Mouse (Mus musculus): ENCODE results near the gene Appl1. TPM values are rescaled to one million over a fixed set of nuclear protein-coding genes. Genes with fewer than 3 reads are reported as not detected.
A peak's percentile ranks its signal among the peaks of the same experiment; 100 is the strongest.

The Appl1 gene
- polyA plus RNA-seq, 1 experiment from 2014 or later = 27.8 TPM

GRCm38 (mm10) chr14:27004906-27005305 lies 33.9 kb upstream of the Appl1 start:
- no peaks in the 10 kb centered on the region for H3K36me3 ChIP-seq (ENCODE audit: insufficient read depth, low read length)
- peak; percentile 29 for DNase-seq (ENCODE audit: low spot score)
- H3K27me3 ChIP-seq (replicated peaks; ENCODE audit: insufficient read depth, low read length) = no peaks in the 10 kb centered on the region; the same call in 1 of the 2 replicates
- H3K4me2 ChIP-seq (replicated peaks; ENCODE audit: low read depth, low read length) = no peak overlapping the region
- ATAC-seq = no peak
- H3K9ac ChIP-seq (replicated peaks; ENCODE audit: low read depth) = no peak overlapping the region
- H3K4me1 ChIP-seq (ENCODE audit: insufficient read depth, low read depth, low read length) = no peaks in the 10 kb centered on the region
- no peak overlapping the region for H3K27ac ChIP-seq (ENCODE audit: low read length)
- 54% methylated on average over 7 of the region's 7 CpGs for WGBS
- H3K9me3 ChIP-seq (ENCODE audit: low read length) = no peaks in the 10 kb centered on the region
- TF ChIP-seq CTCF (IDR thresholded peaks at IDR 0.05) = no peak
- TF ChIP-seq EP300 (IDR thresholded peaks at IDR 0.05) = no peak
- no peak overlapping the region for H3K4me3 ChIP-seq (ENCODE audit: low read depth, low read length)

- Histone ChIP-seq H3K4me3 (ENCODE audit: low read depth, low read length) (no peak overlapping the region), H3K9me3 (ENCODE audit: low read length) (no peaks in the 10 kb centered on the region), H3K27ac (ENCODE audit: low read length) (no peak overlapping the region), H3K36me3 (ENCODE audit: insufficient read depth, low read length) (no peaks in the 10 kb centered on the region), H3K4me1 (ENCODE audit: insufficient read depth, low read depth, low read length) (no peaks in the 10 kb centered on the region), H3K4me2 (replicated peaks; ENCODE audit: low read depth, low read length) (no peak overlapping the region), H3K27me3 (replicated peaks; ENCODE audit: insufficient read depth, low read length) (no peaks in the 10 kb centered on the region), H3K9ac (replicated peaks; ENCODE audit: low read depth) (no peak overlapping the region)
- ATAC-seq (no peak), DNase-seq (ENCODE audit: low spot score) (no peak)
- no peak for TF ChIP-seq EP300 (IDR thresholded peaks at IDR 0.05)
- 8% methylated on average over 11 of the region's 11 CpGs for WGBS
Measured at GRCm38 (mm10) chr14:27000386-27000785, 29.4 kb upstream of the Appl1 start.

GRCm38 (mm10) chr14:26996257-26996656 lies 25.2 kb upstream of the Appl1 start:
- no peak overlapping the region for H3K4me3 ChIP-seq (ENCODE audit: low read depth, low read length)
- H3K27me3 ChIP-seq (replicated peaks; ENCODE audit: insufficient read depth, low read length) = no peaks in the 10 kb centered on the region
- H3K9me3 ChIP-seq (ENCODE audit: low read length) = no peaks in the 10 kb centered on the region
- no peaks in the 10 kb centered on the region for H3K4me1 ChIP-seq (ENCODE audit: insufficient read depth, low read depth, low read length)
- H3K9ac ChIP-seq (replicated peaks; ENCODE audit: low read depth) = no peak overlapping the region
- H3K27ac ChIP-seq (ENCODE audit: low read length) = no peak overlapping the region
- no peaks in the 10 kb centered on the region for H3K36me3 ChIP-seq (ENCODE audit: insufficient read depth, low read length)
- no peak for TF ChIP-seq CTCF (IDR thresholded peaks at IDR 0.05)
- TF ChIP-seq EP300 (IDR thresholded peaks at IDR 0.05) = no peak
- ATAC-seq = no peak
- H3K4me2 ChIP-seq (replicated peaks; ENCODE audit: low read depth, low read length) = no peak overlapping the region
- no peak for DNase-seq (ENCODE audit: low spot score)

GRCm38 (mm10) chr14:26994211-26994741 lies 23.2 kb upstream of the Appl1 start, which contains the start of gene Hesx1:
Gene Hesx1, plus strand, starts transcription at chr14:26994416.
- no peaks in the 10 kb centered on the region for H3K36me3 ChIP-seq (ENCODE audit: insufficient read depth, low read length)
- no peak within 1 kb of the TSS for H3K27ac ChIP-seq (ENCODE audit: low read length)
- peak; percentile 50 for DNase-seq (ENCODE audit: low spot score)
- peak within 1 kb of the TSS; percentile 25; the same call in 1 of the 2 replicates for H3K4me3 ChIP-seq (ENCODE audit: low read depth, low read length)
- WGBS = 10% methylated on average over 16 of the region's 16 CpGs
- H3K9me3 ChIP-seq (ENCODE audit: low read length) = no peaks in the 10 kb centered on the region
- peak; percentile 57 for ATAC-seq
- no peaks in the 10 kb centered on the region for H3K27me3 ChIP-seq (replicated peaks; ENCODE audit: insufficient read depth, low read length)
- TF ChIP-seq EP300 (IDR thresholded peaks at IDR 0.05) (no peak), CTCF (IDR thresholded peaks at IDR 0.05) (peak; percentile 29)
- peak within 1 kb of the TSS; percentile 48 for H3K4me2 ChIP-seq (replicated peaks; ENCODE audit: low read depth, low read length)
- H3K4me1 ChIP-seq (ENCODE audit: insufficient read depth, low read depth, low read length) = no peaks in the 10 kb centered on the region
- no peak within 1 kb of the TSS for H3K9ac ChIP-seq (replicated peaks; ENCODE audit: low read depth)

- H3K36me3 ChIP-seq (ENCODE audit: insufficient read depth, low read length) = no peaks in the 10 kb centered on the region
- H3K27me3 ChIP-seq (replicated peaks; ENCODE audit: insufficient read depth, low read length) = no peaks in the 10 kb centered on the region
- H3K4me3 ChIP-seq (ENCODE audit: low read depth, low read length) = no peak overlapping the region
- H3K9me3 ChIP-seq (ENCODE audit: low read length) = no peaks in the 10 kb centered on the region
- H3K9ac ChIP-seq (replicated peaks; ENCODE audit: low read depth) = no peak overlapping the region
- no peak overlapping the region for H3K4me2 ChIP-seq (replicated peaks; ENCODE audit: low read depth, low read length)
- no peak overlapping the region for H3K27ac ChIP-seq (ENCODE audit: low read length)
- 36% methylated on average over 3 of the region's 3 CpGs for WGBS
- TF ChIP-seq CTCF (IDR thresholded peaks at IDR 0.05) (no peak), EP300 (IDR thresholded peaks at IDR 0.05) (no peak)
- ATAC-seq (no peak), DNase-seq (ENCODE audit: low spot score) (no peak)
- no peaks in the 10 kb centered on the region for H3K4me1 ChIP-seq (ENCODE audit: insufficient read depth, low read depth, low read length)
Measured at GRCm38 (mm10) chr14:26993427-26993826, 22.4 kb upstream of the Appl1 start.

GRCm38 (mm10) chr14:26991622-26992021 lies 20.6 kb upstream of the Appl1 start:
- WGBS = 77% methylated on average over 18 of the region's 18 CpGs
- H3K4me1 ChIP-seq (ENCODE audit: insufficient read depth, low read depth, low read length) = no peaks in the 10 kb centered on the region
- H3K9ac ChIP-seq (replicated peaks; ENCODE audit: low read depth) = no peak overlapping the region
- no peak for TF ChIP-seq CTCF (IDR thresholded peaks at IDR 0.05)
- no peak for TF ChIP-seq EP300 (IDR thresholded peaks at IDR 0.05)
- H3K4me3 ChIP-seq (ENCODE audit: low read depth, low read length) = no peak overlapping the region
- H3K36me3 ChIP-seq (ENCODE audit: insufficient read depth, low read length) = no peaks in the 10 kb centered on the region
- no peak overlapping the region for H3K4me2 ChIP-seq (replicated peaks; ENCODE audit: low read depth, low read length)
- ATAC-seq (no peak), DNase-seq (ENCODE audit: low spot score) (no peak)
- no peaks in the 10 kb centered on the region for H3K9me3 ChIP-seq (ENCODE audit: low read length)
- no peaks in the 10 kb centered on the region for H3K27me3 ChIP-seq (replicated peaks; ENCODE audit: insufficient read depth, low read length)
- no peak overlapping the region for H3K27ac ChIP-seq (ENCODE audit: low read length)

- Histone ChIP-seq H3K4me2 (replicated peaks; ENCODE audit: low read depth, low read length) (no peak overlapping the region), H3K27me3 (replicated peaks; ENCODE audit: insufficient read depth, low read length) (no peaks in the 10 kb centered on the region), H3K4me1 (ENCODE audit: insufficient read depth, low read depth, low read length) (no peaks in the 10 kb centered on the region), H3K27ac (ENCODE audit: low read length) (no peak overlapping the region), H3K36me3 (ENCODE audit: insufficient read depth, low read length) (no peaks in the 10 kb centered on the region), H3K9me3 (ENCODE audit: low read length) (no peaks in the 10 kb centered on the region), H3K4me3 (ENCODE audit: low read depth, low read length) (no peak overlapping the region), H3K9ac (replicated peaks; ENCODE audit: low read depth) (no peak overlapping the region)
- no peak for TF ChIP-seq EP300 (IDR thresholded peaks at IDR 0.05)
- TF ChIP-seq CTCF (IDR thresholded peaks at IDR 0.05) = peak; percentile 57
- WGBS = 56% methylated on average over 2 of the region's 2 CpGs
- no peak for ATAC-seq
- no peak for DNase-seq (ENCODE audit: low spot score)
Measured at GRCm38 (mm10) chr14:26988694-26989093, 17.7 kb upstream of the Appl1 start.
